Mouse (Mus musculus) T-helper 17 cell (primary cell): ENCODE results near the gene Cand1.

Source experiments
- in situ Hi-C, 2 experiments: fragments of 300-600 bp; cut with MboI, MseI; formaldehyde crosslinking; loops; 1 replicate in 1 of 2; 2 replicates in 1 of 2; pipeline ENCODE4 v1.15.1; 2025; ENCODE audit warnings: high pct_unique_total_duplicates in 2 of 2

Cand1 gene

DNA sequence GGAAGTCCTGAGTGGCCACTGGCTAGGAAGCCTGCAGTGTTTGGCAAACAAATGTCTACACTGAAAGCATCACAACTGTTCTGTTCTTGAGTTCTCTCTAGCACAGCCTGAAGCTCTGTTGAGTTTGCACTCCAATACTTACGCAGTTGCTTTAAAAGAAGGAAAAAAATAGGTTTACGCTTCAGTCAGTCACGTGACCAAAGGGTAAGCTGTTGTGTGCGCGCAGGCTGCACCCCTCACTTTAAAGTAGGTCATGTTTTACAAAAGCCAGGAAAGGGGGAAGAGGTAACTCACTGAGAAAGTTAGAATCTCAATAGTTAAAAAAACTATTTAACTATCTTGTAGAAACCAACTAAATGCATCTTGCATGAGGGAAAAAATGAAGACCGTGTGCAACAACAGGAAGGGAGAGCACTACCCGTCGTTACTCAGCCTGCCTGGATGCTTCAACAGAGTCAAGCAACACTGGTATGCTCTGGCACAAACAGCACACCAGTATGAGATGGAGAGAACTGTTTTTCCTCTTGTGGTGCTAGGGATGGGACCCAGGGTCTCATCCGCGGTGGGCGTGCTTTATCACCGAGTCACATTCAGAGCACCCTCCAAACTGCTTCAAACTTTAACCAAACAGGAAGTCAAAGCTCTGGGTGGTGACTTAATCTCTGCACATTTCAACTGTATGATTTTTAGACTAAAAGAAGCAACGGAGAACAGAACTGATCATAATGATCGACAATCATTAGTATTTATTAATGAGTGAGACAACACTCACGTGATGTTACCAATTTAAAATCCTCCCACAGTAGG is 21.4 kb downstream of the Cand1 start:
- in situ Hi-C loops: no loop called here

DNA sequence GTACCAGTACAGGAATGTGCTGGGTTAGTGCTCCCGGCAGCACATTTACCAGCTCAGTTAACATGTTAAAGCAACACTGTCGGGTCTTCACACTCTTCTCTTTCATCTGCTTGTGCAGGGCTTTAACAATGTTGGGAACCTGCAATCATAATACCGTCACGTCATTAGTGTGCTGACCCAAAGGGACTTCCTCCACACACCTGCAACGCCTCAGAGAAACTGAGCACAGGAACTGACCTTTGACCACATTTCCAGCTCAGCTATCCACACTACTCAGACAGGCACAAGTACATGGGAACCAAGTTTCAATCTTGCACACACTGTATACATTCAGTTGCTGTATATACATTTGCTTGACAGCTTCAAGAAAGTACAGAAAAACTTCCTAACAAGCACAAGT is 27.4 kb downstream of the Cand1 start:
- in situ Hi-C loops: no loop called here

DNA sequence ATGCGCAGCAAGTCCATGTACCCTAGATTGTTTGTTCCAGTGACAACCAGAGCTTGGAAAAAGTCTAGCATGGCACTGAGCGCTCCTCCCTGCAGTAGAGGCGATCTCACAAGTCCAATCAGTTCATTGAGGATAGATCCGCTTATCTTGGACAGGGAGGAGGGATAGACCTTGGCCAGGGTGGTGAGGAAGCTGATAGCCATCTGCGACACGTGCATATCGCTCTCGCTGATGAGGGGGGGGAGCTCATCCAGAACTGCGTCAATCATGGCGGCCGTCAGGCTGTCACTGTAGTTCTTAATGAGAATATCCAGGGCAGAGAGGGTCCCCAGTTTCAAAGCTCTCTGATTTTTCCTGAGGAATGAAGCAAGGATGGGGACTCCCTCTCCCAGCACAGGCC is 28.6 kb downstream of the Cand1 start:
- in situ Hi-C loops: no loop called here

DNA sequence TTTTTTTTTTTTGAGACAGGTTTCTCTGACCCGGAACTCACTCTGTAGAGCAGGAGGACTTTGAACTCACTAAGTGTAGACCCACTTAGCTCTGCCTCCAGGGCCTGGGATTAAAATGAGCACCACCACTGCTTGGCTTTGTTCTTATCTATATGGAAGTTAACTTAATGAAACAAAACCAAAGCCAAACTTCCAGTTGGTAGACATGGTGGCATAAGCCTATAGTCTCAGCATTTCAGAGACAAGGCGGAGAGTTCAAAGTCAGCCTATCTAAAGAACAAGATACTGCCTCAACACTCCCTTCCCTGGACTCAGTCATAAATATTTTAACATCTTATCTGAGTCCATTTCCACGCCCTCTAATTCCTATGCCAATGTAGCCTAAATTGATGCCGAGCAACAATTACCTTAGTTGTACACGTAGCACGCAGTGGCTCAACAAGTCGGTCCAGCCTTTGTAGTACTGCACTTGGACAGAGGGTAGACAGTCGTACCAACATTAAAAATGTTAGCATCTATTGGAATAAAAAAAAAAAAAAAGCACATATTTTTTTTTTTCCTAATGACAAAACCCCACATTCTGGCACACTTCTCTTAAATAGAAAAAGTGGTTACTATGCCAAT is 33.4 kb downstream of the Cand1 start:
- in situ Hi-C loops: no loop called here

DNA sequence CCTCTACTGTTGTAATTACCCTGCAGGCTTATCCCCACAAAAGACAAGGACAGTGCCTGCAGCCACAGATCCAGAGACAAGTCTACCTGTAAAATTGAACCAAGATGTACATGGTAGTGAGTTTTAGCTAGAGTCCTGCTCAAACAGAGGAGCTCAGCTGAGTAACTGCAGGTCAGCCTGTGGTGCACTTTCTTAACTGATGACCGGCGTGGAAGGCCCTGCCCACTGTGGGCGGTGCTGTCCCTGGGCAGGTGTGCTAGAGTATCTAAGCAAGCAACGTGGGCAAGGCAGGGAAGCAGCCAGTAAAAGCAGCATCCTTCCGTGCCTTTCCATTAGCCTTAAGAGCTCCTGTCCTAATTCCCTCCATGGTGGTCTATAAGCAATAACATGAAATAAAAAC is 34.6 kb downstream of the Cand1 start:
- in situ Hi-C loops: no loop called here

DNA sequence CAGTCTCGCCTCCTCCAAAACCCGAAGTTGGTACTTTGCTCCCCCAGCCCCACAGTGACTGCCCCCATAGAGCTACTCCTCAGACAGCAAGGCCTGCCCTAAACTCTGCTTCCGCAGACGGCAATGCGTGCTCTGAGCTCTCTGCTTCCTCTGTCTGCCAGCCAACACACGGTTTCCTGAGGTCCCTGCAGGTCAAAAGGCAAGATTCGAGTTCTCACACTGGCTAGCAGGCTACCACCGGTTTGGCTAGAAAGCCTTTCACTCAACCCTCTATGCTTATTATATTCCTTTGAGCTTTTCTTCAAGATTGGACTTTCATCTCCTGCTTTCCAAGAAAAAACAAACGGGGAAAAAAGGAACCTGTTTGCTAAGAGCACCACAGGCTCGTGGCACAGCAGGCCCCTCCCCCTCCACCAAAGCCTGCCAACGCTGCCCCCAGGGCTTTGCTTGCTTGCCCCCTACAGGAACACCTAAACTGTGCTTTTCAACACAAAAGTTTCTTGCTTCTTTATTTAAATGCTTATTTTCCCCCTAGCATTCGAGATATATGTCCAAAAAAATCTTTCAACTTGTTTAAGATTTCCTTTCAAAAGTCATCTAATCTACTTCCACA is 35.4 kb downstream of the Cand1 start:
- in situ Hi-C loops: no loop called here

DNA sequence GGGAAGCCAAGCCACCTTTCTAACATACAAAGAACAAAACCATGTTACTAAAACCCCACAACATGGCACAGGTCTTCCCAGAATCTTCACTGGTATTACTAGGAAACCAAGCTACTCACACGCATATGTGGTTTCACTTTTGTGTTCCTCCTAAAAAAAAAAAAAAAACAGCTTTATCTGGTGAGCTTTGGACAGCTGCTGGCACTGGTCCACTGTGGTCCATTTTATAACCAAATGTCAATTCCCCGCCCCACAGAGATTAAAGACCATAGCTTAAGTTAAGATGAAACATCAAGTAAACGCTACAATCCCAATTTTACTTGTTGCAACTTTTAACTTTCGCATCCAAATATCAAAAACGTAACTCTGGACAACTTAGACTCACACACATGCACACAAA is 40.0 kb downstream of the Cand1 start:
- in situ Hi-C loops: no loop called here

DNA sequence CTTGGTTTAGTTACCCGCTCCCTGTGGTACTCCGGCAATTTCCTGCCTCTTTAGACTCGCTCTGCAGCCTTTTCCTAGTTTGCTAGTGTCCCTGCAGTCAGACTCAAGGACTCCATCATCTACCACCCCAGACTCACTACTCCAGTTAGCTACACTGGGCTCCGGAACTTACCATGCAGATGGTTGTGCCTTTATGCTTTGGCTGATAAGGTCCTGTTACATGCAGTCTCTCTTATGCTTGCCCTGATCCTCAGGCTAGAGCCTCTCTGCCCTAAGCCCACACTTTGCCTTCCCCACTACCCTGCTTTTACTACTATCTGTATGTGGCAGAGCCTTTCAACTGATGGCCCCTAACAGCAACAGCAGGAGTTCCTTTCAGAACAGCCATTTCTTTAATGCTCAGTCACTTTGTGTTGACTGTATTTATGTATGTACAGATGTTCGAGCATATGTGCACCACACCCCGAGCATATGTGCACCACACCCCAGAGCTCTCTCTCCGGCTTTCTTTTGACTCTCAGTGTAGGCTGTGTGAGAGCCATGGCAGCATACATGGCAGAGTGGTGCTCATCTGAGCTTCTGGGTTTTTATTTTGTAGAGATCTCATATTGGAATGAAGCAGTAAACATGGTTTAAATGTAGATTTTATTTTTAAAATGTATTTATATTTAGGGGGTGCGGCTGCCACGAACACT is 41.5 kb downstream of the Cand1 start:
- in situ Hi-C loops: no loop called here

DNA sequence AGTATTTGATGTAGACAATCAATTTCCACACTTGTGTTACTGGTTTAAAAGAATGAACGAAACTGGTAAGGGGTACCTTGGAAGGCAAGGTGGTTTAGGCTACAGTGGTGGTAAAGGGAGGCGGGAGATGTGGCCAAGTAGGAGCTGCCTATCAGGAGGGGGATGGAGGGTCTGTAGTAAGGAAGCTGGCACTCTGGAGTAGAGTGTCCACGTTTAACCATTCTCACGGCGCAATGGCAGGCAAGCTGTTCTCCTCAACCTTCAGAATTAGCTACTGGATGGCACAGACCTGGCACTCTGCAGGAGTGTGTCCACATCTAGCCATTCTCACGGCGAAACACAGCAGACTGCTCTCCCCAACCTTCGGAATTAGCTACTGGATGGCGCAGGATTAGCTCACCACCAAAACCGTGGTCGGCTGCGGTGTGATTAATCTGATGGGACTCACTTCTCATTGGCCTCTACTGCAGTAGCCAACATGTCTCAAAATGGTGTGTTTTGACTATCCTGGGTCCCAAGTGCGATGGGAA is 42.2 kb downstream of the Cand1 start:
- in situ Hi-C loops: no loop called here

DNA sequence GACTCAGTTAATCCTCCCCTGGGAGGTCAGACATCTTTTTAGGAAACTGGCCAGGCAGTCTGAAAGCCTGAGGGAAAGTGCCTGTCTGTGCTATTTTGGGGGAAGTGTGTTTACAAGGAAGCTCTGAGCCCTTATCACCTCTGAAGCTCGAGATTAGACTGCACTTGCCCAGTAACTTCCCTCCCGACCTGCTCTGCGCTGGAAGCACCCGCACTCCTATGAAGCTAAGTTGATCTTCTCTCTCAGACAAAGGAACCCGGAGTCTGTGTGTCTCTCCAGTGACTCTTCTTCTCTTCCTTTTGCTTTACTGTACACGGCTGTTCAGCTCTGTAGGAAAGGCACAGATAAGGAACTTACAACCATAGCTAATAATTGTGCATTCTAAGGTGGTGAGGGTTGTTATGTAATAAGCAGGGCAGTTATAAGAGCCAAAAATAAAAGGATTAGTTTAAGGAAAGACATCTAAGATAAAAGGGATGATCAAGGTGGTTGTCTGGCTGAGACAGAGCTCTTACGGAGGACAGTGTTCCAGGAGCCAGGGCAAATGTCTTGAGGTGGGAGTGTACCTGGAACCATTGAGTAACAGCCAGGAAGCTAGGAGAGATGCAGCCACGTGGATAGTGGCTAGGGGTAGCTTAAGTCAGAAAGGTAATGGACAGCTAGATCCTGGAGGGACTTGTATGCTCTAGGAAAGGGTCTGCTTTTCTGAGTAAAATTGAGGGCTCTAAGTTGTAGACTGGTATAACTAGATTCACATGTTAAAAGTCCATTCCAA is 47.1 kb downstream of the Cand1 start:
- in situ Hi-C loops: no loop called here

DNA sequence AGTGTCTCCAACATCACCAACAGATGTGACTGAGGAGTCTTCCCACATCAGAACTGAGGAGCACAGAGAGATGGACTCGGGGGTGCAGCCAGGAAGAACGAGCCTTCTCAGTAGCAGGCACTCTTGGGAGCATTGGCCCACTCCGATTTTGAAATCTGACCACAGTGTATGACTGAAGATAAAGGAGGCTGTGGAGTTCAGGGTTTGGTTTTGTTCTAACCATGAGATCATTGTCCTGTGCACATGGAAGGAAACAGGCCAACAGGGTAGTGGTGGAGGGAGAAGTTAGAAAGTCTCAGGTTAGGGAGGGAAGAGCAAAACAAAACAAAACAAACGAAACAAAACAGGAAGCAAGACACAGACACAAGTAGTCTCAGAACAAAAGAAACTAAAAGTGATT is 52.1 kb downstream of the Cand1 start:
- in situ Hi-C loops: no loop called here

DNA sequence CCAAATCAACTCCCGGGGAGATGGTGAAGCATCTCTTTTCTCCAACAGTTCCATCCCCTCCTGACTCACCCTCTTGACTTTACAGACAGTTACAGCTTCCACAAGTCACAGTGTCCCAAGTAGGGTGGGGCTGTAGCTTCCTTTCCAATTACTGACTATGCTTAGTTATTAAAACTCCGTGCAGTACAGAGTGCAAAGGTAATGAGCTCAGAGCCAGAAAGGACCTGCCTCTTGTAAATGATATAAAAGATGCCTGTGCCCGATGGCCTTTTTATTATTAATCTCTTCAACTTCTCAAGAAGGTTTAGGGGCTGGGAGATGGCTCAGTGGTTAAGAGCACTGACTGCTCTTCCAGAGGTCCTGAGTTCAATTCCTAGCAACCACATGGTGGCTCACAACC is 70.2 kb downstream of the Cand1 start:
- in situ Hi-C loops: no loop called here

DNA sequence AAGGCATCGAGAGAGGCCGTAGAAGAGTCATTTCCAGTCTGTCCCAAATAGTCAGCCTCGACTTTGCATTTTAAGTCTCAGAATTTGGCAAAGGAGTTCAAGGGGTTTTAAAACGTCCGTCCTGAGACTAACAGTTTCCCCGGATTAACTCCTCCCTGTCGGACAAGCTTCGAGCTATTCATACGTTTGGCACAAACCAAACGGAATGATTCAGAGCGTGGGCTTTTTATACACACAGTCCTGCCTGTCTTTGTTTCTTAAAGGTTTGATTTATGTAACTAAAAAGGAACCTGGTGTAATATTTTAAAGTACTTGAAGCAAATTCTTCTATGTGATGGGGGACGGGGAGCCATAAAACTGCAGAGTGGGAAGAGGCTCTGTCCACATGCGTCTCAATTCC is 70.6 kb downstream of the Cand1 start:
- in situ Hi-C loops: no loop called here

DNA sequence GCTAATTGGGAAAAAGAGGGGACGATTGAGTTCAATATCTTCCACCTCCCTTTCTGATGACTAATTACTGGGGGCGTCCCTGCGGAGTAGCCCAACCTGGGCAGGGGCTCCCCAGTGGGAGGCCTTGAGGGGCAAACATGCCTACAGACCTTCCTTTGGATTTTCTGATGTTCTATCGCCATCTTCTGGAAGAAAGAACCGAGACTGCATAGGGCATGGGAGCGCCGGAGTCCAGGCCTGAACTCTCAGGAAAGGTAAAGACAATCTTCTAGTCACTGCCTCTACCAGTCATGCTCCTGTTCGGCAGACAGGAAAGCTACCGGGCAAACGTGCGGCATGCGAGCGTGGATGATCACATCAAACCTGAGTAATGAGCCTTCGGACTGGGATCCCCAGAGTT is 71.1 kb downstream of the Cand1 start:
- in situ Hi-C loops: no loop called here

DNA sequence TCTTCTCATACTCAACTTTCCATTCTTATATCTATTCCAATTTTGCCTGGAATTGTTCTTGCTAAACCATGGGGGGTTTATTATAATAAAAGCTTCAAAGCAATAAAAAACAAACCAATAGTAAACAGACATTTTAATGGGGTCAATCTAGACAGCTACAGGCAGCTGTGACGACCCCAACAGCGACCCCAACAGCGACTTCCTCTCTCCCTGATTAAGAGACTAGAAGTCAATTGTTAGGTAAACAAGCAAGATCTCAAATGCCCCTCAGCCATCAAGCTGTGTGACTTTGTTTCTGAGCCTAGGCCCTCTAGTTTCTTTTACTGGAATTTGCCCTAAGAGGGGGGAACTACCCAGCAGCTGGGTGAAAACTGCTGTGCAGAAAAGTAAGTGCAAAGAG is 72.0 kb downstream of the Cand1 start:
- in situ Hi-C loops: no loop called here

DNA sequence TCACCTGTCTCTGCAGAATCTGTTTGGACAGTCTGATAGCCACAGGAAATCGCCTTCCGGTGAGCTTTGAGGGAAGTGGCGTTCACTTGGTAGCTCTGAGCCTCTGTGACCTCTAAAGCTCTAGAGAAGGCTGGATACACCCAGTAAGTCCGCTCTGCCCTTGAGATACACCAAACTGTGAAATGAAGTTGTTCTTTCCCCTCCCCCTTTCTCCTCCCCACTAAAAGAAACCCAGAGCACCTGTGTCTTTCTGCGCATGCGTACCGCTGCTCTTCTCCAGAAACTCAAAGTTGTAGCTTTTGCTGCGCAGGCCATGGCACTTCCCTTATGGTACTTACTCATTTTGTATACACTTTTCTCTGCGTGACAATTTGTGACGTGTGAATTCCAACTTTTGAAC is 74.8 kb downstream of the Cand1 start:
- in situ Hi-C loops: no loop called here

DNA sequence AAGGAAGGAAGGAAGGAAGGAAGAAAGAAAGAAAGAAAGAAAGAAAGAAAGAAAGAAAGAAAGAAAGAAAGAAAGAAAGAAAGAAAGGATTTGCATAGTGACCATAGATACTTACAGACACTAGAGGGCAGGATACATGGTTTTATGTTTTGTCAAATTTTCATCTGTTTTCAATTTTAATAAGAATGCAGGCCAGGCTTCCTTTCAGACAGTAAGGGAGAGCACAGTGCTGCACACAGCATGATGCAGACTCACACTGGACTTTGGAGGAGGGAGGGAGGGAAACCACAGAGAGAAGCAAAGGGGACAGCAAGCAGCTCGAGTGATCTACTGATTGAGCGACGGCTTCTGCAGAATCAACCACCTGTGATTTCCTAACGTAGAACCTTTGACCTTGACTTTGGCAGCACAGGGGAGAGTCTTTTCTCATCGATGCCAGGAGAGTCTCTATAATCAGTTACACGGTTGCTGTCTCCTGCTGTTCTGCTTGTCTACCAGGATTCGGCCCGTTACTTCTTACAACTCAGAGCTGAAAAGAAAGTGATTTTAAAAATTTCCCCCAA is 78.0 kb downstream of the Cand1 start:
- in situ Hi-C loops: no loop called here

DNA sequence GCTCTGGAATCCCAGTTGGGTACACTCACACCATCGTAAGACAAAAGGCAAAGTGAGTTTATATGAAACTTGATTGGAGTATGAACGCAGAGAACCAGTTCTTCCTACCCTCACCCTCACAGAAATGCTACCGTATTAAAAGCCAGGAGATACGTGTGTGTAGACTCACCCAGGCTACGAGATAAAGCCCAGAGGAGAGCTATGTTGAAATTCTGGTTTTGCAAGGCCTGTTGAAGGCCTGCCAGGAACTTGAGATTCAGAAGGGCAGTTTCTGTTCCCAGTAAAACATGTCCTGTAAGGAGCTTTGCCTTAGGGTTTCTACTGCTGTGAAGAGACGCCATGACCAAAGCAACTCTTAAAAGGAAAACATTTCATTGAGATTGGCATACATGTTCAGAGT is 79.7 kb downstream of the Cand1 start:
- in situ Hi-C loops: no loop called here

DNA sequence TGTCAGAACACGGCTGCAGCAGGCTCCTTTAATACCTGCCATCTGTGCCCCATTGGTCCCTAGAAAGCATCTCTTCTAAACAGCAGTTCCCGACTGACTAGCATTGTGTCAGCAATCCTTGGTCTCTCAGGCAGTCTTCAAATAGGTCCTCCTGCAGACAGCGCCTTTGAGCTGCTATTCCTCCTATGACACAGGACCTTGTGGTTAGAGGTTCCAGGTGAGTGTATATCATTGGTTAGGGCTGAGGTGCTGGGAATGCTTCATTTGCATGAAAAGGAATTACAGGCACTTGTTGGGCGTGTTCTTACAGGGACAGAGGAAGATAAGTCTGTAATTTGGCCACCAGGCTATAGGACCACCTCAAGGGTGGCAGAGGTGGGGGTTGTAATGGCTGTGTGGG is 90.6 kb downstream of the Cand1 start:
- in situ Hi-C loops: no loop called here
